Mouse (Mus musculus) splenic B cell, adult 2 months (primary cell): ENCODE measurements at regions not wholly inside any gene's neighbourhood (a gene's known extent, or its start where the extent isn't known, plus 50 kb on each side); places are given as distances from the start of the nearest gene placed in this dataset.

Experiments used
- DNase-seq: peaks from one replicate; pipeline ENCODE4 v3.0.0-alpha.2; 2011; ENCODE audit warnings: low read depth, low spot score
- H3K27me3 ChIP-seq: 2 replicates; pipeline ENCODE4 v1.6.1; 2012; ENCODE audit warnings: mild to moderate bottlenecking, low read length, moderate library complexity, mixed read lengths; ENCODE audit not compliant: control insufficient read depth, poor library complexity, insufficient read depth, severe bottlenecking
- H3K36me3 ChIP-seq: 2 replicates; pipeline ENCODE4 v1.6.1; 2012; ENCODE audit warnings: mild to moderate bottlenecking, low read length, moderate library complexity, mixed read lengths; ENCODE audit not compliant: control insufficient read depth, poor library complexity, insufficient read depth, severe bottlenecking

GRCm38 (mm10) chr5:97330074-97330473 lies 62.1 kb downstream of the Naa11 start:
- no peaks in the 10 kb centered on the region for H3K27me3 ChIP-seq
- no peaks in the 10 kb centered on the region for H3K36me3 ChIP-seq
- DNase-seq: peak; percentile 26

- H3K36me3 ChIP-seq: no peaks in the 10 kb centered on the region
- no peak for DNase-seq
Measured at GRCm38 (mm10) chr5:97325831-97326230, 66.3 kb downstream of the Naa11 start.

GRCm38 (mm10) chr5:97323873-97324272 lies 68.3 kb downstream of the Naa11 start:
- H3K27me3 ChIP-seq: no peaks in the 10 kb centered on the region
- H3K36me3 ChIP-seq: no peaks in the 10 kb centered on the region
- no peak for DNase-seq

More at GRCm38 (mm10) chr5:97325831-97326230, 66.3 kb downstream of the Naa11 start:
- H3K27me3 ChIP-seq: no peaks in the 10 kb centered on the region

- H3K27me3 ChIP-seq: no peaks in the 10 kb centered on the region
- H3K36me3 ChIP-seq: no peaks in the 10 kb centered on the region
- peak; percentile 3 for DNase-seq
Measured at GRCm38 (mm10) chr5:97319816-97320487, 72.2 kb downstream of the Naa11 start.

- H3K27me3 ChIP-seq: no peaks in the 10 kb centered on the region
- DNase-seq: no peak
- H3K36me3 ChIP-seq: no peaks in the 10 kb centered on the region
Measured at GRCm38 (mm10) chr5:97306902-97307301, 85.3 kb downstream of the Naa11 start.

- H3K36me3 ChIP-seq: no peaks in the 10 kb centered on the region
- DNase-seq: no peak
Measured at GRCm38 (mm10) chr5:97304921-97305320, 87.3 kb downstream of the Naa11 start.

GRCm38 (mm10) chr5:97301621-97302020 lies 90.6 kb downstream of the Naa11 start:
- Histone ChIP-seq H3K27me3 (no peaks in the 10 kb centered on the region), H3K36me3 (no peaks in the 10 kb centered on the region)
- DNase-seq: no peak

More at GRCm38 (mm10) chr5:97304921-97305320, 87.3 kb downstream of the Naa11 start:
- no peaks in the 10 kb centered on the region for H3K27me3 ChIP-seq

GRCm38 (mm10) chr5:97300861-97301260 lies 91.3 kb downstream of the Naa11 start:
- no peaks in the 10 kb centered on the region for H3K27me3 ChIP-seq
- DNase-seq: no peak
- H3K36me3 ChIP-seq: no peaks in the 10 kb centered on the region

- no peaks in the 10 kb centered on the region for H3K36me3 ChIP-seq
- no peaks in the 10 kb centered on the region for H3K27me3 ChIP-seq
- no peak for DNase-seq
Measured at GRCm38 (mm10) chr5:97300114-97300840, 91.9 kb downstream of the Naa11 start.

- Histone ChIP-seq H3K27me3 (no peaks in the 10 kb centered on the region), H3K36me3 (no peaks in the 10 kb centered on the region)
- DNase-seq: no peak
Measured at GRCm38 (mm10) chr5:97299631-97300030, 92.5 kb downstream of the Naa11 start.

GRCm38 (mm10) chr5:97296213-97296612 lies 96.0 kb downstream of the Naa11 start:
- no peak for DNase-seq
- Histone ChIP-seq H3K36me3 (no peaks in the 10 kb centered on the region), H3K27me3 (no peaks in the 10 kb centered on the region)

- no peak for DNase-seq
- H3K27me3 ChIP-seq: no peaks in the 10 kb centered on the region
- no peaks in the 10 kb centered on the region for H3K36me3 ChIP-seq
Measured at GRCm38 (mm10) chr5:97290166-97290681, 102.0 kb downstream of the Naa11 start.

- no peak for DNase-seq
- H3K36me3 ChIP-seq: no peaks in the 10 kb centered on the region
- H3K27me3 ChIP-seq: no peaks in the 10 kb centered on the region
Measured at GRCm38 (mm10) chr5:97289401-97290165, 102.6 kb downstream of the Naa11 start.

- no peak for DNase-seq
- no peaks in the 10 kb centered on the region for H3K27me3 ChIP-seq
- no peaks in the 10 kb centered on the region for H3K36me3 ChIP-seq
Measured at GRCm38 (mm10) chr5:97279455-97279854, 112.7 kb downstream of the Naa11 start.
